Mouse (Mus musculus): ENCODE measurements at regions not wholly inside any gene's neighbourhood (a gene's known extent, or its start where the extent isn't known, plus 50 kb on each side); places are given as distances from the start of the nearest gene placed in this dataset.

- DNase-seq (ENCODE audit: low spot score), result no peak
Measured at GRCm38 (mm10) chr2:169237321-169237720, 281.9 kb upstream of the Zfp64 start.

DNA sequence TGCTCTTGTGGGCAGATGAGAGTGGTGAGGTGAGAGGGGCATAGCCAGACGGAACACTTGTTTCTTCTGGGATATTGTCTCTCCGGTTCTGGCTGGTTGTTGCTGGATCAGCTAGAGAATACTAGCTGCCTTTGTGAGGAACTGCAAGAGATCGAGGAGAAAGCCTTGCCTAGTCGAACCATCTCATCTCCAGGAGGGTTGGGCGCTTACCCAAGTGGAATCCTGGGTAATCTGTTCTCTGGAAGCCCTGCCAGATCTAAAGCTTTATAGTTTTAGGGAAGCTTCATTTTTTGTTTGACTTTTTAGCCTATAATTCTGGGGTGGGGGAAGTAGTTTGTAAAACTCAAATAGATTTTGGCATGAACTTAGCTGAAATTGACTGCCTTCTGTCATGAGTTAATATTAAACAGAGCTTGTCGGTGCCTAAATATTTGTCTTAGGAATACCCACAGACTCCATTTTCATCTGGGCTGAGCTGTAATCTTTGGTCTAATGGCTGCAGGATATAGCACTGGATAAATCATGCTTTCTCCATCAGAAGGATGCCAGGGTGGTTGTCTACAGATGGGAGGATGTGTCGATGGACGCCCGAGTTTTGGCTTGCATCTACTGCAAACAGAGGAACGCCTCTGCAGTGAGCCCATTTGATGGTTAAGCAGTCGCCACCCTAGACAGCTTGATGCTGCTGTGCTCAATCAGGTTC, 279.1 kb upstream of the Zfp64 start:
- DNase-seq (ENCODE audit: low spot score), result no peak

DNA sequence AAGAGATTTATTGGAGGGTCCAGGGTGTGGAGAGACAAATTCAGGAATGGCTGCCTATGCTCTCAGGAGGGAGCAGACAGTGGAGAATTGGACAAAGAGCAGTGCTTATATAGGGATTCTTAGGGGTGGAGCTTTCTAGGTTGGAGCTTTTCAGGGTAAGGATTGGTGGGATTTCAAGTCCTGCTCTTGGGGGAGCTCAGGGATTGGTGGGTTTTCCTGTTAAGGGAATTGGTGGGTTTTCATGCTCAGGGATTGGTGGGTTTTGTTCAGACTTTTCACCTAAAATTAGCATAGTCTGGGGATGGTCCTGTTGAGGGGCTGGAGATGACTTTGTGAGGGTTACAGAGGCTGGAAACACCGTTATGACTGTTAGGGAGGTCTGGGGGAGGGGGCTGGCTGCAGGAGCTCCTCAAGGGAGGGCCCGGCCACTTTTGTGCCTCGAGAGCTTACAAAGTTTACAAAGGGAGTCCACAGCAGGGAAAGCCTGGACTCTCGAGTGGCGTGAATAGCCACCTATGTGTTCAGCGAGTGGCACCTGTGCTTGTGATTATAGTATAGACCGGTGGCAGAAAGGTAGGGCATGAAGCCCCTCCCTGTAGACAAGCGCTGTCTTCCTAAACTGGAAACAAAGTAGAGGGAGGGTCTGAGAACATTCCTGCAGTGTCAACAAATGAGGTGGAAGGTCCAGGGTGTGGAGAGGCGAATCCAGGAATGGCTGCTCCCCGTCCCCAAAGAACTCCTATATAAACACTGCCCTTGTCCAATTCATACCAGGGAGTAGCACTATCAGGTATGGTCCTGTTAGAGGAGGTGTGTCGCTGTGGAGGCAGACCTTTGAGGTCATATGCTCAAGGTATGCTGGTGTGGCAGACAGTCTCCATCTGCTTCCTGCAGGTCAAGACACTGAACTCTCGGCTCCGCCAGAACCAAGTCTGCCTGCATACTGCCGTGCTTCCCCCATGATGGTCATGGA, 278.1 kb upstream of the Zfp64 start:
- no peak for DNase-seq (ENCODE audit: low spot score)

DNA sequence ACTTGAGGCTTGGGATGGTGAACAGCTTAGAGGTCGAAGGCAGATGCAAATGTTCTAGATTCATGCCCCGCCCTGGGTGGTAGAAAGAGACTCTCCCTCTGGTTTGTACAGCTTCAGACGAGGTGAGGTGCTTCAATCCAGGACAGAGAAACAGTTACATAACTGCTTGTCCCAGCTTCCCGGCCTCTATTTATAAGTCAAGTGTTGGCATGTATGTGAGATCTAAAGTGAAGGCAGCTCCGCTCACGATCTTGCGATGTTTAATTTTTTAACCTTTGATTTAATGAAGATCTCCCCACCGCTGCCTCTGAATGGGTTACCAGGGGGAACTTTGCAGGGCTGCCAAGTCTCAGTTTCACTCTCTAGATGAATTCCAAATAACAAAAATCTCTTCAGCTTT, 266.9 kb upstream of the Zfp64 start:
- no peak for DNase-seq (ENCODE audit: low spot score)

GRCm38 (mm10) chr2:169221141-169221540, 265.8 kb upstream of the Zfp64 start:
- no peak for DNase-seq (ENCODE audit: low spot score)

DNA sequence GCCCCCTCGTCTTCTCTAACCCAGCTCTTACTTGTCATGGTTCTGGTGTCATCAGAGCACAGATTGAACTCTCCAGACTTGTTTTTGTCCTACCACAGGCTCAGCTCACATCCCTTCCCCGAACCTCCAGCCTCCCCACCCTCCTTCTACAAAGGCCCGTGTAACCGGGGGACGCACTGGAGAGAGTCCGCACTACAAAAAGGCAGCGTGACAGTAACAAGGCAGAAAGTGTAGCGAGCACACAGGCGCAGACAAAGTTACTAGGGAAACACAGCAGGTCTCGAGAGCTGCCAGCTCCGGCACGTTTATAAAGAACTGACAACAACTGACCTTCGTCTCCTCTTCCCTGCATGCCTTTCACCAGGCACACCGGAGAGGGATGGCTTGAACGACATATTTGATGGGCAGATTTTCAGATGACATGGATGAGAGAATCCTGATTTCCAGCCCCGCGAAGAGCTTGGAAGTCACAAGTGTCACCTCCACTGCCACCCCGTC, 260.2 kb upstream of the Zfp64 start:
- no peak for DNase-seq (ENCODE audit: low spot score)

- no peak for DNase-seq (ENCODE audit: low spot score)
Measured at GRCm38 (mm10) chr2:169214396-169214795, 259.0 kb upstream of the Zfp64 start.

DNA sequence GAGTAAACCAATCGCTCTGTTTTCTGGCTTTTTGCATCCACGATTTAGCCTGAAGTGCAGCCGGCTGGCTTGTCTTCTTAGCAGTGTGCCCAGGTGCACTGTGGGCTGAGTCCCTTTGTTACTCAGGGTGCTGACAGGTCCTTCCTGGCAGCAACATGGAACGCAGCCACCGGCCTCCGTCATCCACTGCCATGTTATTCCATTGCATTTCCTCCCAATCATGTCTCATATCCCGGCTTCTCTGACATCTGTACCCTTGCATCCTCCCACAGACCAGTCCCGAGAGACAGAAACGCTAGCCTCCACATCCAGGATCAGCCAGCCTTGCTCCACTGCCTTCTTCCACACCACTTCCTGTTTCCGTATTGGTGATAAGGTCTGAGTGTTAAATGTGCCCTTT, 257.9 kb upstream of the Zfp64 start:
- no peak for DNase-seq (ENCODE audit: low spot score)

GRCm38 (mm10) chr2:169212676-169213257, 257.4 kb upstream of the Zfp64 start:
- DNase-seq (ENCODE audit: low spot score), result no peak

DNA sequence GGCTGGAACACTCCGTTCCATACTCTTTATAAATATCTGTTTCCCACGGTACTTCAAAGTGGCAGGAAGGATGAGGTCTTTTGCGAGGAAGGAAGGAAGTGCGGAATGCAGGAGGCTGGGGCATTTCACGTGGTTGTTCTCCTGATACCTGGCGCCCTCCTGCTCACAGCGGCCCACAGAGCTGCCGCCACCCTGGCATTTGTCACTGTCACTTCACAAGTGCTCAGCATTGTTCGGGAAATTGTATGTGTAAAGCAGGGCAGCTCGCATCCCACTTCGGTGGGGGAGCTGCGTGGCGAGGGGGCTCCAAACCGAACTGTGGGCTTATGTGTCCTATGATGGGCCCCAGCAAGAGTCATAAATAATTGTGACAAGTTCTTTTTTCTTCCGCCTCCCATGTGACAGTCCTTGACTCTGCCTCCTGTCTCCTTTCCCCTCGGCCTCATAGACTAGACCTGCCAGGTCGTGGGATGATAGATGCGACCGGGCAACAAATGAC, 248.9 kb upstream of the Zfp64 start:
- no peak for DNase-seq (ENCODE audit: low spot score)

GRCm38 (mm10) chr2:169191974-169192373, 236.6 kb upstream of the Zfp64 start:
- no peak for DNase-seq (ENCODE audit: low spot score)

DNA sequence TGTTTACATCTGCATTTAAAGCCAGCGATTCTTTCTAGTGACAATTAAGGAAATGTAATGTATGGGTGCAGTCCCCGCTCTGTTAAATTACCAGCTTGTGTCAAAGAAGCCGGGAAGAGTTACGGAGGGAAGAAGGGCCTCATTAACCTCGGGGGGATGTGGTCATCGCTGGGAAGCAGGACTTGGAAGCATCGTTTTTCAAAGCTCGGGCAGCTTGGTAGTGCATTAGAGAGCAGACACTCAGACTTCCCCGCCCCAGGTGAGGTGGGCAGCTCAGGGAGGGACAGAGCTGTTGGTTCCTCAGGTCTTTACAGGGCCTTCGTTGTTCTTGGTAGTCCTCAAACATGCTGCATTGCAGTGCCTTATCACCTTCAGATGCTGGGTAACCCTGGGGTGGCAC, 236.1 kb upstream of the Zfp64 start:
- DNase-seq (ENCODE audit: low spot score), result no peak

DNA sequence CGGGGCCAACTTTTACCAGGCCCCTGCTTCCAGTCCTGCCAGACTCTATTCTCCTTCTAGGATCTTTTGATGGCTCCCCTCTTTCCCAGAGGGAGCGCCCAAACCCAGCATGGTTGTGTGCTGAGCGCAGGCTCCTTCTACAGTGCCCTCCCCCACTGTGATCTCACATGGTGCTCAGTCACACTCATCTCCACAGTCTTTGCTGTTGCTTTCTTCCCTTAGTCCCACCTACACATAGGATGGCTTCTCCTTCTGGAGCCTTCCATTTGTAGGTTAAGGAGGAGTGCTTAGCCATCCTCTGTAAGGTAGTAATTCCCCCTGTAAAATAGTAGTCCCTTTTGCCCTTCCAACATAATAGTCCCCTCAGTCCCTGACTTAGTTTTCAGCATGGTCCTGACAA, 222.2 kb upstream of the Zfp64 start:
- DNase-seq (ENCODE audit: low spot score), result no peak

DNA sequence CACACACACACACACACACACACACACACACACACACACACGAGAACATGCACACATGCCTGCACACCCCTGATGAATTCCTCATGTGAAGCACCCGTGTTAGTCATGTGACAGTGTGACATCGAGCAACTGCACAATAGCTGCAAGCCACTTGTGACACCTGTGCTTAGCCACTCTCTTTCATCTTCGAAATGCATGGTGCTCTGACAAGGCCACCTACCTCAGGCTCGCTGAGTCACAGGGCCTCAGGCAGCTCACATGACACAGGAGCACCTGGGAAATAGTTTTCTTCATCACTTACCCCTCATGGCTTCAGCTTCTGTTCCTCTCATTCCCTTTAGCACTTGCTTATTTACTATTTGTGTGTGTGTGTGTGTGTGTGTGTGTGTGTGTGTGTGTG, 213.4 kb upstream of the Zfp64 start:
- no peak for DNase-seq (ENCODE audit: low spot score)

- DNase-seq (ENCODE audit: low spot score), result no peak
Measured at GRCm38 (mm10) chr2:169168376-169168775, 213.0 kb upstream of the Zfp64 start.

DNA sequence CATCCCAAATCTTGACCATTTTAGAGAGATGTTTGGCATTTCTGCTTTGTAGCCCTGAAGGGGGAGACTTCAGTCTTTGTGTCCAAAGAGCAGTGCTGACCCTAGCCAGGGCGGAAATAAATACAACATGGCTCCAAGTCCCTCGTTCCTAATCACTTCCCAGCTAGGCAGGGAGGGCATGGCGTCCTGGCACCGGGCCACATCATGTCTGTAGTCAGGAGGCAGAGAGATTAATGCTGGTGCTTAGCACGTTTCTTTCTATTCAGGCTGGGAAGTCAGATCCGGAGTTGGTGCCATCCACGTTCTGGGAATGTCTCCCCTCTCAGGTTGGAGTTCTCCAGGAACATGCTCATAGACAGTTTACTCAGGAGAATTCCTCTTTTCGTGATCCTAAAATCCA, 206.3 kb upstream of the Zfp64 start:
- DNase-seq (ENCODE audit: low spot score), result no peak

GRCm38 (mm10) chr2:169158760-169159159, 203.4 kb upstream of the Zfp64 start:
- DNase-seq (ENCODE audit: low spot score), result no peak

GRCm38 (mm10) chr2:169158005-169158673, 202.8 kb upstream of the Zfp64 start:
- no peak for DNase-seq (ENCODE audit: low spot score)

GRCm38 (mm10) chr2:169156908-169157307, 201.5 kb upstream of the Zfp64 start:
- DNase-seq (ENCODE audit: low spot score), result no peak

GRCm38 (mm10) chr2:169154881-169155280, 199.5 kb upstream of the Zfp64 start:
- DNase-seq (ENCODE audit: low spot score), result no peak

GRCm38 (mm10) chr2:169147655-169148054, 192.3 kb upstream of the Zfp64 start:
- DNase-seq (ENCODE audit: low spot score), result no peak

DNA sequence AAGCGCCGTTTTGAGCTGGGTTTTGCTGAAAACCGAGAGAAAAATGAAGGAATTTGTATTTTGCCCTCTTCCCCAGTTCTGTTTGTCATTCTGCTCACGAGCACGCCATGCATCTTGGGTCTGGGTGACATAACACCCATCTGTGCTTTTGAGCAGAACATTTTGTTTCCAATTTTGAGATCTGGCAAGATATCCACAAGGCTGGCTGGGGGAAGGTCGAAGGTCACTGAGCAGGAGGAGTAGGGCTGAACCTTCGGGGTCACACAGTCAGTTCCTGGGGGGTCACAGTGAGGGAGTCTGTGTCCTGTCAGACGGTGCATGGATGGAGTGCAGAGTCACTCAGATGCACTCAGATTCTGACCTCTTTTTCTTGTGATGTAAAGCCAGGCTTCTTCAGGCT, 186.8 kb upstream of the Zfp64 start:
- DNase-seq (ENCODE audit: low spot score), result no peak
